Mouse (Mus musculus) heart, embryonic 11.5 days (tissue): Measurements from ENCODE around the gene Cadm2. TPM values are rescaled to one million over a fixed set of nuclear protein-coding genes. Genes with fewer than 3 reads are reported as not detected.

Experiments
- ATAC-seq: fragments of 200-750 bp; cut with Nextera tagmentation; replicated peaks from 2 replicates; pipeline ENCODE4 v1.8.0; 2017; ENCODE audit warnings: moderate library complexity; ENCODE audit not compliant: insufficient number of reproducible peaks, low FRiP score, low TSS enrichment
- H3K27ac ChIP-seq: fragments of 300-500 bp; sonication (generic); 2 replicates; pipeline ENCODE4 v1.5.1; 2014; ENCODE audit warnings: mild to moderate bottlenecking, low read depth, low read length
- H3K27me3 ChIP-seq: fragments of 300-500 bp; sonication (generic); 2 replicates; pipeline ENCODE4 v1.6.1; 2014; ENCODE audit warnings: mild to moderate bottlenecking, low read length, mixed read lengths; ENCODE audit not compliant: control insufficient read depth, insufficient read depth
- H3K36me3 ChIP-seq: fragments of 300-500 bp; sonication (generic); 2 replicates; pipeline ENCODE4 v1.6.1; 2014; ENCODE audit warnings: mild to moderate bottlenecking, low read length, moderate library complexity, mixed read lengths; ENCODE audit not compliant: control insufficient read depth, insufficient read depth
- H3K4me1 ChIP-seq: fragments of 300-500 bp; sonication (generic); 2 replicates; pipeline ENCODE4 v1.6.1; 2014; ENCODE audit warnings: low read length; ENCODE audit not compliant: control insufficient read depth, insufficient read depth
- H3K4me2 ChIP-seq: fragments of 300-500 bp; sonication (generic); 2 replicates; pipeline ENCODE4 v1.6.1; 2014; ENCODE audit warnings: mild to moderate bottlenecking, moderate library complexity
- H3K4me3 ChIP-seq: fragments of 300-500 bp; sonication (generic); 2 replicates; pipeline ENCODE4 v1.5.1; 2014; ENCODE audit warnings: low read depth, low read length
- H3K9ac ChIP-seq: fragments of 300-500 bp; sonication (generic); 2 replicates; pipeline ENCODE4 v1.6.1; 2014; ENCODE audit warnings: mild to moderate bottlenecking, low read depth, low read length, moderate library complexity
- H3K9me3 ChIP-seq: fragments of 300-500 bp; sonication (generic); replicated peaks from 2 replicates; pipeline ENCODE4 v1.6.1; 2016; ENCODE audit warnings: low read length; ENCODE audit not compliant: control insufficient read depth
- WGBS: fragments of 180-500 bp; shearing (Covaris S2); extraction: QIAGEN DNeasy Blood & Tissue Kit; methylation state at CpG from one replicate; pipeline ENCODE4 v1.1.7; 2014; ENCODE audit not compliant: insufficient replicate concordance; 5-methylcytosine and 5-hydroxymethylcytosine counted together
- polyA plus RNA-seq: library from polyadenylated mRNA; unstranded; fragments of >200 nt; fragmentation: Nextera tagmentation; extraction: Ambion mirVana; gene quantifications from 2 replicates; pipeline ENCODE4 v1.2.1, GENCODE M21; 2014

The Cadm2 gene
- polyA plus RNA-seq, 1 experiment from 2014 or later = 0.52 TPM

DNA sequence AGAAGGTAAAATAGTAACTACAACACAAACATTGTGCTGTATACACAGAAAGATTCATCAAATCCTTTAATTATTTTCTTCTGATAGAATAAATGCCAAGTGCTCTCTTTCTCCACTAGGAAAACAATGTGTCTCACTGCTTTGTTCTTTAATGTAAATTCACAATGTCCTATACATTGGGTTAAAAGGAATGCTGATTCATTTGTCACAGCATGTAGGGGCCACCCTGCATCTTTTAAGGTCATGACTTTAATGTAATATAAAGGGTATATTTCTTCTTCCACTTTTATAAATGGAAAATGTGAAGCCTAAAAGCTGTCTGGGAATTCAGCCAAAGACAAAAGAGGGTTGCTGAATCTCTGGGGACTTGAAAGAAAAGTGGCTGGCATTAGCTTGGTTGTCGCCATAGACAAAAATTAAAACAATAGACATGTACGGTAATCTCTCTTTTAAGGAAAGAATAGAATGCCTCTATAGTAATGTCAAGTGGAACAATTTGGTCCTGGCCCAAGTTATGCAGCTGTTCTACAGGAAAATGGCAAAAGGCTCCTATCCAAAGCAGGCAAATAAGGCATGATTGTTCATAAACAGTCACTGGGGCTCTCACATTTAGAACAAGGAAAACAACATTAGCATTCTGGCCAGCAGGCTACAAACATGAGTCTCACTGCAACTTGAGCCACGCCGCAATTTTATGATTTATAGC, 851.9 kb downstream of the Cadm2 start:
- H3K9me3 ChIP-seq = no peaks in the 10 kb centered on the region
- H3K4me1 ChIP-seq = no peaks in the 10 kb centered on the region
- ATAC-seq = no peak
- no peak overlapping the region for H3K4me3 ChIP-seq
- H3K4me2 ChIP-seq = no peak overlapping the region
- WGBS = 84% methylated on average over 4 of the region's 4 CpGs
- no peak overlapping the region for H3K9ac ChIP-seq
- no peaks in the 10 kb centered on the region for H3K27me3 ChIP-seq
- no peak overlapping the region for H3K27ac ChIP-seq
- no peaks in the 10 kb centered on the region for H3K36me3 ChIP-seq

DNA sequence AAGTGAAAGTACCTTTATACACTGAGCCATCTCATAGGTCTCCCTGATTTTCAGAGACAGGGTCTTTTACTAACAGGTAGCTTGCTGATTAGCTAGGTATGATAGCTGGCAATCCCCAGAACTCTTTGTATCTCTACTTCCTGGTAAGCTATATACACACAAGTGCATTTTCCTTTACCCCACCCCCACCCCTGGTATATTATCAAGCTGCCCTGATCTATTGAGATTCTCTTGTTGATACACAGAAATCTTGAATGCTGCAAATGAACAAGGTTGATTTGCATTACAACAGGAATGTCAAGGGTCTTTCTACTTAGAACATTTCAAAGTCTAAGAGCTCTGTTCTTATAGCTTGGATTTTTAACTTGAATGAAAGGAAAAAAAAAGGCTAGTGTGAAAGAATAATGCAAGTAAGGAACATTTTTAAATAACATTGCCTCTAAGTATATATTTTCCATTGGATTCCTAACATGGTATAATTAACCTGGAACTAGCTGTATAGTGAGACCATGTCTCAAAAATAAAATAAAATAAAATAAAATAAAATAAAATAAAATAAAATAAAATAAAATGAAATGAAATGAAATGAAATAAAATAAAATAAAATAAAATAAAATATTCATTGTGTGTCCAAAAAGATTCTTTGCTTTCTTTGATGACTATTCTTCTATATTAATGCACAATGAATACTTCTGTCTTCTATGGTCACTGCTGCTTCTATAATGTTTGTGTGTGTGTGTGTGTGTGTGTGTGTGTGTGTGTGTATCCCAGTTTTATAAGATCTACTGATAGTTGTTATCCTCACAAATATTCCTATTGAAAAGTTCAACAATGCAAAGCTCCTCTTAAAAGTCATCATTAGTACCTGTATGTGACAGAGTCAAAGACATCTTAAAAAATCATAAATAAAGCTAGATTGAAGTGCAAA, 858.9 kb downstream of the Cadm2 start:
- Histone ChIP-seq H3K27me3 (no peaks in the 10 kb centered on the region), H3K27ac (no peak overlapping the region), H3K9me3 (no peaks in the 10 kb centered on the region), H3K9ac (no peak overlapping the region), H3K4me2 (no peak overlapping the region), H3K36me3 (no peaks in the 10 kb centered on the region), H3K4me1 (no peaks in the 10 kb centered on the region), H3K4me3 (no peak overlapping the region)
- no peak for ATAC-seq

GRCm38 (mm10) chr16:66748533-66748932, 872.2 kb downstream of the Cadm2 start:
- no peaks in the 10 kb centered on the region for H3K36me3 ChIP-seq
- no peak overlapping the region for H3K4me2 ChIP-seq
- no peak overlapping the region for H3K9ac ChIP-seq
- no peak overlapping the region for H3K27ac ChIP-seq
- H3K4me1 ChIP-seq = no peaks in the 10 kb centered on the region
- no peak overlapping the region for H3K4me3 ChIP-seq
- H3K9me3 ChIP-seq = no peaks in the 10 kb centered on the region
- H3K27me3 ChIP-seq = no peaks in the 10 kb centered on the region
- no peak for ATAC-seq
- 93% methylated on average over 2 of the region's 2 CpGs for WGBS

DNA sequence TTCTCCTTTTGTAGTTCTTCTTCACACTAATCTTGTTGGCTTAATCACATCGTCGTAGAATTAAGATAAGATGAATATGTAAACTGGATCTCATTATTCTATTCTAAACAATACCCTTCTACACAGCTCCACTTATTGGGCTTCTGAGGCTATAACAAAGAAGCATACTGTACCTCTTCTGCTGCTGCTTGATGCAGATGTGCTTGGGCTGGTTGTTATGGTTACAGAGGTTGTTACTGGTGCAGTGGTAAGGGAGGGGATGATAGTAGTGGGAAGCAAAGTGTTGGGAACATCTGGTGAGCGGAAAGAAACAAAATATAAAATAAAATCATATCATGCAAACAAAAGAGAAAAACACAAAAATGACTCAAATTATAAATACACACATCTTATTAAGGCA, 889.5 kb downstream of the Cadm2 start:
- H3K4me1 ChIP-seq = no peaks in the 10 kb centered on the region
- 57% methylated on average over 3 of the region's 3 CpGs for WGBS
- no peak overlapping the region for H3K4me3 ChIP-seq
- no peaks in the 10 kb centered on the region for H3K27me3 ChIP-seq
- no peaks in the 10 kb centered on the region for H3K36me3 ChIP-seq
- no peak for ATAC-seq
- H3K9me3 ChIP-seq = no peaks in the 10 kb centered on the region
- no peak overlapping the region for H3K4me2 ChIP-seq
- H3K9ac ChIP-seq = no peak overlapping the region
- no peak overlapping the region for H3K27ac ChIP-seq

- ATAC-seq = no peak
Measured at GRCm38 (mm10) chr16:66706476-66706875, 914.2 kb downstream of the Cadm2 start.

GRCm38 (mm10) chr16:66694783-66695182, 925.9 kb downstream of the Cadm2 start:
- Histone ChIP-seq H3K36me3 (no peaks in the 10 kb centered on the region), H3K4me3 (no peak overlapping the region), H3K4me2 (no peak overlapping the region), H3K9ac (no peak overlapping the region), H3K9me3 (no peaks in the 10 kb centered on the region), H3K27me3 (no peaks in the 10 kb centered on the region), H3K4me1 (no peaks in the 10 kb centered on the region), H3K27ac (no peak overlapping the region)
- no peak for ATAC-seq

More at GRCm38 (mm10) chr16:66706476-66706875, 914.2 kb downstream of the Cadm2 start:
- no peak overlapping the region for H3K4me2 ChIP-seq
- H3K4me1 ChIP-seq = no peaks in the 10 kb centered on the region
- no peak overlapping the region for H3K9ac ChIP-seq
- WGBS = 76% methylated on average over 3 of the region's 3 CpGs
- H3K9me3 ChIP-seq = no peaks in the 10 kb centered on the region
- H3K36me3 ChIP-seq = no peaks in the 10 kb centered on the region
- H3K27me3 ChIP-seq = no peaks in the 10 kb centered on the region
- no peak overlapping the region for H3K27ac ChIP-seq
- no peak overlapping the region for H3K4me3 ChIP-seq

- Histone ChIP-seq H3K9ac (no peak overlapping the region), H3K4me2 (no peak overlapping the region), H3K4me1 (no peaks in the 10 kb centered on the region), H3K27me3 (no peaks in the 10 kb centered on the region), H3K36me3 (no peaks in the 10 kb centered on the region), H3K9me3 (no peaks in the 10 kb centered on the region), H3K4me3 (no peak overlapping the region), H3K27ac (no peak overlapping the region)
- ATAC-seq = no peak
Measured at GRCm38 (mm10) chr16:66677241-66677640, 943.5 kb downstream of the Cadm2 start.

- Histone ChIP-seq H3K36me3 (no peaks in the 10 kb centered on the region), H3K9ac (no peak overlapping the region), H3K4me1 (no peaks in the 10 kb centered on the region), H3K4me3 (no peak overlapping the region), H3K9me3 (no peaks in the 10 kb centered on the region), H3K27ac (no peak overlapping the region), H3K27me3 (no peaks in the 10 kb centered on the region), H3K4me2 (no peak overlapping the region)
- ATAC-seq = no peak
- WGBS = 64% methylated on average over 1 of the region's 1 CpGs
Measured at GRCm38 (mm10) chr16:66651013-66651362, 969.7 kb downstream of the Cadm2 start.
